Mouse (Mus musculus): ENCODE measurements around the gene Hist1h2an. TPM values are rescaled to one million over a fixed set of nuclear protein-coding genes. Genes with fewer than 3 reads are reported as not detected.
A peak's percentile ranks its signal among the peaks of the same experiment; 100 is the strongest.
"Not testable (repeated sequence)": the region's sequence is repeated elsewhere in the genome, so short reads cannot be mapped to it uniquely, and the experiment has no call there.

Gene Hist1h2an
- polyA plus RNA-seq, 1 experiment from 2014 or later, result 9.6 TPM

DNA sequence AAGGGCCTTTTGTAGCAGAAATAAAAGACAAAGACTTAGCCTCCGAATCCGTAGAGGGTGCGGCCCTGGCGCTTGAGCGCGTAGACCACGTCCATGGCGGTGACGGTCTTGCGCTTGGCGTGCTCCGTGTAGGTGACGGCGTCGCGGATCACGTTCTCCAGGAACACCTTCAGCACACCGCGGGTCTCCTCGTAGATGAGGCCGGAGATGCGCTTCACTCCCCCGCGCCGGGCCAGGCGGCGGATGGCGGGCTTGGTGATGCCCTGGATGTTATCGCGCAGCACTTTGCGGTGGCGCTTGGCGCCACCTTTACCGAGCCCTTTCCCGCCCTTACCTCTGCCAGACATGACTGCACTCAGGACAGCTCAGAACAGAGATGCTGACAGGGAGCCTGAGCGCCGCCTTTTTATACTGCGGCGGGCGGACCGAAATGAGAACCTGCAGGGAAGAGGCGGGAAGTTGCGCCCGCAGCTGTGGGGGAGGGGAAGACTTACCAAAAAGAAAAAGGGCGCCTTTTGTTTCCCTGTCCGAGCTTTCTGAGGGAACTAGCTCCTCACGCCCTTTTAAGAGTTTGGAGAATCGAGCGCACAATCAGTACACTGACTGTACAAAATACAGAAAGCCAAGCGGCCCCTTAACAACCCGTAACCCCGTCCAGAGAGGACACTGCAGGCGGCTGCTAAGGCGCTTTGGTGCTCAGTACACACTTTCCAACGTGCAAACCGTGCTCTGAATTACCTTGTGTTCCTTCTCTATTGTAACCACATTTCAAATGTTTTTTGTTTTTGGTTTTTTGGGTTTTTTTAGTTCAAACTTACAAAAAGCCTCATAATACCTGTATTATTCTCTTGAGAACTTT, 36.6 kb downstream of the Hist1h2an start, which contains the start of gene Hist1h4k:
Gene Hist1h4k (minus strand): TSS at position 347 of the 859 bp plus-strand sequence.
- H3K27ac ChIP-seq, result peak within 1 kb of the TSS; percentile 97
- peak within 1 kb of the TSS; percentile 59 for H3K9ac ChIP-seq
- H3K4me3 ChIP-seq (replicated peaks), result peak within 1 kb of the TSS; percentile 51
- peaks cover 11% of the 10 kb centered on the region; the same call in 1 of the 2 replicates for H3K4me1 ChIP-seq
- H3K9me3 ChIP-seq; H3K27me3 ChIP-seq (replicated peaks); H3K36me3 ChIP-seq: not testable (repeated sequence)
- ATAC-seq (ENCODE audit: insufficient read depth, low FRiP score, low read depth), result peak; percentile 82
- peak within 1 kb of the TSS; percentile 67 for H3K4me2 ChIP-seq
- WGBS, result under 1% methylated on average over 47 of the region's 56 CpGs

DNA sequence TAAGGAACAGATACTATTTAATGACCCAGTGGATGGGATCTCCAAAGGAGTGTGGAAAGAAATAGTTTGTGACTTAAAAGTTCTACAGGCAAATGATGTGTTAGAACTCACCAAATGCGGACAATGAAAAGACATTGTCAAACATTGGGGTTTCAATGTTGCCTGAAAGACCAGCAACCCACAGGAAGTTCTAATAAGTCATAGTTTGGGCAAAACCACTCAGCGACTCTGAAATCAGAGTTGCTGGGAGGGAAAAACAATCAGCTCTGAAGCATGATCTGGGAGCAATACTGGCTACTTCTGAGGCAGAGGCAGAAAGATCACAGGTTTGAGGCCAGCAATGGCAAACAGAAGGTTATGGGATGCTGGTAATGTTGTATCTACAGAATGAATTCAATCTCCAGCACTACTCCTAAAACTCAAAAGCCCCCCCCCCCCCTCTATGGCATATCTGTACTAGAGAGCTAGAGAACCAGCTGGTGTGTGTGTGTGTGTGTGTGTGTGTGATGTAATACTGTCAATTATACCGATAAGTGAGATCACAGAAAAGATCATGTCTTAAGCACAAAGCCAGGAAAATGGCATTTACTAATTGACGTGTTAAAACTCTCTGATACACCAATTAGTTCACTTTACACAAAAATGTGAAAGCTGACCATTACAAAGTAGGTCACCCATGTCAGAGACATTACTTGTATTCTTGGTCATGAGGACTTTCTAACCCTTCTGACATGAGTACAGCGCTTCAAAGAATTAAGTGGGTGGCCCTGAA, 37.4 kb downstream of the Hist1h2an start:
- Histone ChIP-seq H3K27me3 (replicated peaks) (no peaks in the 10 kb centered on the region), H3K4me2 (peak overlapping the region; percentile 67), H3K4me3 (replicated peaks) (peak overlapping the region; percentile 51), H3K9ac (peak overlapping the region; percentile 59), H3K4me1 (peaks cover 11% of the 10 kb centered on the region; the same call in 1 of the 2 replicates), H3K36me3 (no peaks in the 10 kb centered on the region), H3K27ac (peak overlapping the region; percentile 97), H3K9me3 (no peaks in the 10 kb centered on the region)
- 2% methylated on average over 5 of the region's 5 CpGs for WGBS
- no peak for ATAC-seq (ENCODE audit: insufficient read depth, low FRiP score, low read depth)

DNA sequence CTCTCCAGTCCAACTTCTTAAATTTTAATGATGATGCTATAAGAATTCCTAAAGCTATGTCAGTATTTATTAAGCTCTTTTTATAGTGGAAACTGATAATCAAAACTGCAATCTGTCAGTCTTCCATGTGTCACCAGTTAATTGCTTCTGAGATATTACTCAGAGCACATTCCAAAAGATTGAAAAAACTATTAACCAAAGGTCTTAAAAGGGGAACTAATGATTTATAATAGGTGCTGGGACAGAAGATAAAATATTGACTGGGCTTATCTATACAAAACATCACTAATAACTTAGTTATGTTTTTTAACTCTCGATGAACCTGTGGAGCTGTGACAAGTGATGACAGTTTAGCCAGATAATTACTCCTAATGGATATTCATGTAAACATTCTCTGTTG, 42.0 kb downstream of the Hist1h2an start:
- Histone ChIP-seq H3K27ac (no peak overlapping the region), H3K36me3 (no peaks in the 10 kb centered on the region), H3K9ac (no peak overlapping the region), H3K9me3 (no peaks in the 10 kb centered on the region), H3K4me1 (peaks cover 7% of the 10 kb centered on the region; the same call in 1 of the 2 replicates), H3K27me3 (replicated peaks) (no peaks in the 10 kb centered on the region), H3K4me2 (no peak overlapping the region), H3K4me3 (replicated peaks) (no peak overlapping the region)
- ATAC-seq (ENCODE audit: insufficient read depth, low FRiP score, low read depth), result no peak
- 38% methylated on average over 1 of the region's 1 CpGs for WGBS

Small RNA genes within 50 kb of the gene (microRNA-seq; reads per million reads assigned to microRNA genes)
- not detected for gene Gm19658
- not detected for gene Gm44346
- gene Gm44454, result not detected
- gene Gm44466, result not detected

Other genes starting within 250 kb of the Hist1h2an start
- gene Olfr1366, start 244.4 kb downstream of the Hist1h2an start, polyA plus RNA-seq (2015; fragmentation: Nextera tagmentation; extraction: Ambion mirVana), result 0.26 and 0.27 TPM in 2 replicates
- 0.06 TPM in 1 of 2 replicates, not detected in the other for gene Olfr1535, start 227.3 kb downstream of the Hist1h2an start, polyA plus RNA-seq (2015; fragmentation: Nextera tagmentation; extraction: Ambion mirVana)
- not detected in 2 replicates for gene Olfr1364, start 205.5 kb downstream of the Hist1h2an start, polyA plus RNA-seq (2015; fragmentation: Nextera tagmentation; extraction: Ambion mirVana)
- gene Olfr1362, start 173.2 kb downstream of the Hist1h2an start, polyA plus RNA-seq (2015; fragmentation: Nextera tagmentation; extraction: Ambion mirVana), result not detected in 2 replicates
- not detected in 2 replicates for gene Olfr11, start 144.7 kb downstream of the Hist1h2an start, polyA plus RNA-seq (2015; fragmentation: Nextera tagmentation; extraction: Ambion mirVana)
- gene Olfr1361, start 123.8 kb downstream of the Hist1h2an start, polyA plus RNA-seq (2015; fragmentation: Nextera tagmentation; extraction: Ambion mirVana), result not detected in 2 replicates
- not detected in 2 replicates for gene Olfr1360, start 109.8 kb downstream of the Hist1h2an start, polyA plus RNA-seq (2015; fragmentation: Nextera tagmentation; extraction: Ambion mirVana)
- not detected in 2 replicates for gene Olfr1359, start 89.1 kb downstream of the Hist1h2an start, polyA plus RNA-seq (2015; fragmentation: Nextera tagmentation; extraction: Ambion mirVana)
- gene Hist1h2bl, start 71.1 kb downstream of the Hist1h2an start, polyA plus RNA-seq (2015; fragmentation: Nextera tagmentation; extraction: Ambion mirVana), result 1.4 and 4.4 TPM in 2 replicates
- 25.1 TPM in 2 replicates for gene Hist1h2ai, start 70.8 kb downstream of the Hist1h2an start, polyA plus RNA-seq (2015; fragmentation: Nextera tagmentation; extraction: Ambion mirVana)
- gene Hist1h3h, start 69.6 kb downstream of the Hist1h2an start, polyA plus RNA-seq (2015; fragmentation: Nextera tagmentation; extraction: Ambion mirVana), result 4.7 and 6.3 TPM in 2 replicates
- gene Hist1h2bm, start 65.2 kb downstream of the Hist1h2an start, polyA plus RNA-seq (2015; fragmentation: Nextera tagmentation; extraction: Ambion mirVana), result 2.5 and 3.3 TPM in 2 replicates
- gene Hist1h4j, start 52.2 kb downstream of the Hist1h2an start, polyA plus RNA-seq (2015; fragmentation: Nextera tagmentation; extraction: Ambion mirVana), result 2.9 and 3.6 TPM in 2 replicates
- 2.4 and 3.2 TPM in 2 replicates for gene Hist1h4k, start 36.7 kb downstream of the Hist1h2an start, polyA plus RNA-seq (2015; fragmentation: Nextera tagmentation; extraction: Ambion mirVana)
- 28.6 and 40.6 TPM in 2 replicates for gene Hist1h2ak, start 33.4 kb downstream of the Hist1h2an start, polyA plus RNA-seq (2015; fragmentation: Nextera tagmentation; extraction: Ambion mirVana)
- gene Hist1h2bn, start 33.1 kb downstream of the Hist1h2an start, polyA plus RNA-seq (2015; fragmentation: Nextera tagmentation; extraction: Ambion mirVana), result 3.3 and 6.0 TPM in 2 replicates
- gene Hist1h1b, start 6.6 kb downstream of the Hist1h2an start, polyA plus RNA-seq (2015; fragmentation: Nextera tagmentation; extraction: Ambion mirVana), result 25.3 and 26.3 TPM in 2 replicates
- gene Hist1h3i, start 3.8 kb downstream of the Hist1h2an start, polyA plus RNA-seq (2015; fragmentation: Nextera tagmentation; extraction: Ambion mirVana), result 109 and 120 TPM in 2 replicates
- gene Hist1h2bp, start 243 bp upstream of the Hist1h2an start, polyA plus RNA-seq (2015; fragmentation: Nextera tagmentation; extraction: Ambion mirVana), result 1.4 and 2.1 TPM in 2 replicates
- gene Hist1h2bq, start 23.0 kb upstream of the Hist1h2an start, polyA plus RNA-seq (2015; fragmentation: Nextera tagmentation; extraction: Ambion mirVana), result 17.3 and 17.7 TPM in 2 replicates
- gene Hist1h2ao, start 23.2 kb upstream of the Hist1h2an start, polyA plus RNA-seq (2015; fragmentation: Nextera tagmentation; extraction: Ambion mirVana), result 1.7 TPM in 1 of 2 replicates, not detected in the other
- gene Hist1h4m, start 24.5 kb upstream of the Hist1h2an start, polyA plus RNA-seq (2015; fragmentation: Nextera tagmentation; extraction: Ambion mirVana), result 0.68 TPM in 1 of 2 replicates, not detected in the other
- 14.0 and 15.4 TPM in 2 replicates for gene Hist1h4n, start 45.0 kb upstream of the Hist1h2an start, polyA plus RNA-seq (2015; fragmentation: Nextera tagmentation; extraction: Ambion mirVana)
- gene Hist1h2ap, start 46.3 kb upstream of the Hist1h2an start, polyA plus RNA-seq (2015; fragmentation: Nextera tagmentation; extraction: Ambion mirVana), result 2,912 and 3,763 TPM in 2 replicates
- gene Hist1h2br, start 46.5 kb upstream of the Hist1h2an start, polyA plus RNA-seq (2015; fragmentation: Nextera tagmentation; extraction: Ambion mirVana), result 19.8 and 19.9 TPM in 2 replicates
- 7.8 and 8.5 TPM in 2 replicates for gene Zfp184, start 157.9 kb upstream of the Hist1h2an start, polyA plus RNA-seq (2015; fragmentation: Nextera tagmentation; extraction: Ambion mirVana)
- 0.09 and 0.12 TPM in 2 replicates for gene Pom121l2, start 194.0 kb upstream of the Hist1h2an start, polyA plus RNA-seq (2015; fragmentation: Nextera tagmentation; extraction: Ambion mirVana)
- 0.94 and 1.5 TPM in 2 replicates for gene Prss16, start 222.5 kb upstream of the Hist1h2an start, polyA plus RNA-seq (2015; fragmentation: Nextera tagmentation; extraction: Ambion mirVana)
- gene Hist1h2ah, start 248.3 kb upstream of the Hist1h2an start, polyA plus RNA-seq (2015; fragmentation: Nextera tagmentation; extraction: Ambion mirVana), result 4.9 and 13.3 TPM in 2 replicates
- gene Hist1h2bk, start 248.7 kb upstream of the Hist1h2an start, polyA plus RNA-seq (2015; fragmentation: Nextera tagmentation; extraction: Ambion mirVana), result 4.6 and 5.5 TPM in 2 replicates

Data from stomach, embryonic 15.5 days (tissue).